In genomic region chr3:129532865-129533742, GRCm38 (mm10) we compare ENCODE assay signal across 8 mouse cellular contexts. TPM values are rescaled to one million over a fixed set of nuclear protein-coding genes. Genes with fewer than 3 reads are reported as not detected.
DNase-seq lines count a peak whose midpoint lies in the region; ATAC-seq and TF ChIP-seq lines count a peak whose summit lies in the region.

No protein-coding gene starts in this region.

- peak overlapping the region; percentile 92 for H3ac ChIP-seq in C2C12 (ENCODE audit: control insufficient read depth, insufficient read length, low read depth)

- TF ChIP-seq CTCF in C2C12 (IDR thresholded peaks at IDR 0.05; ENCODE audit: control insufficient read depth, insufficient read depth, insufficient read length), result no peak

- H3K27ac ChIP-seq in heart, embryonic 12.5 days (ENCODE audit: poor library complexity, severe bottlenecking), result peak overlapping the region; percentile 96
- peak overlapping the region; percentile 75 for H3K27ac ChIP-seq in liver, embryonic 16.5 days (ENCODE audit: low read length)

- H3K4me1 ChIP-seq in heart, embryonic 12.5 days (replicated peaks), result peaks cover 25% of the 10 kb centered on the region
- H3K4me1 ChIP-seq in liver, embryonic 16.5 days (ENCODE audit: control insufficient read depth, low read depth, low read length), result peaks cover 16% of the 10 kb centered on the region

- peak; percentile 28 for DNase-seq in T-cell, adult 2 months (ENCODE audit: low spot score)
- DNase-seq in embryo, embryonic 11 days, result peak; percentile 69
- DNase-seq in kidney, postnatal 4 days, result peak; percentile 51 to 66
- peak; percentile 28 for DNase-seq in ovary, postnatal 36 days (ENCODE audit: low spot score)

- peaks cover 27% of the 10 kb centered on the region for H3K79me3 ChIP-seq in C2C12 (ENCODE audit: low read depth)

- H3K9ac ChIP-seq in heart, embryonic 12.5 days, result peak overlapping the region; percentile 98
- peak overlapping the region; percentile 85 for H3K9ac ChIP-seq in liver, embryonic 16.5 days (ENCODE audit: low read depth, low read length)

- H3K36me3 ChIP-seq in C2C12 (ENCODE audit: control insufficient read depth, insufficient read depth), result peaks cover 6% of the 10 kb centered on the region
- no peaks in the 10 kb centered on the region for H3K36me3 ChIP-seq in heart, embryonic 12.5 days
- H3K36me3 ChIP-seq in liver, embryonic 16.5 days (ENCODE audit: control insufficient read depth, insufficient read depth), result no peaks in the 10 kb centered on the region

- no peaks in the 10 kb centered on the region for H3K27me3 ChIP-seq in C2C12 (ENCODE audit: control insufficient read depth, insufficient read depth, insufficient read length)
- H3K27me3 ChIP-seq in heart, embryonic 12.5 days (replicated peaks), result no peaks in the 10 kb centered on the region
- no peaks in the 10 kb centered on the region for H3K27me3 ChIP-seq in liver, embryonic 16.5 days (ENCODE audit: control insufficient read depth, insufficient read depth, low read depth, low read length)

- H3K4me2 ChIP-seq in heart, embryonic 12.5 days, result peak overlapping the region; percentile 90
- H3K4me2 ChIP-seq in liver, embryonic 16.5 days (ENCODE audit: low read depth, low read length), result peak overlapping the region; percentile 91

- under 1% methylated on average over 40 of the region's 40 CpGs for WGBS in heart, embryonic 12.5 days
- under 1% methylated on average over 40 of the region's 40 CpGs for WGBS in liver, embryonic 16.5 days (ENCODE audit: insufficient replicate concordance)

- H3K4me3 ChIP-seq in C2C12 (ENCODE audit: insufficient read depth, poor library complexity, severe bottlenecking), result peak overlapping the region; percentile 80
- H3K4me3 ChIP-seq in heart, embryonic 12.5 days, result peak overlapping the region; percentile 88
- H3K4me3 ChIP-seq in liver, embryonic 16.5 days (ENCODE audit: low read depth, low read length), result peak overlapping the region; percentile 79

- no peaks in the 10 kb centered on the region for H3K9me3 ChIP-seq in heart, embryonic 12.5 days (replicated peaks)
- H3K9me3 ChIP-seq in liver, embryonic 16.5 days (replicated peaks; ENCODE audit: control insufficient read depth, low read length), result no peaks in the 10 kb centered on the region

- peaks cover 52% of the 10 kb centered on the region for H3K79me2 ChIP-seq in C2C12 (ENCODE audit: control insufficient read depth, insufficient read depth)

- peak; percentile 12; the same call in 1 of the 2 replicates for ATAC-seq in heart, embryonic 12.5 days (ENCODE audit: insufficient number of reproducible peaks, low FRiP score)
- no peak for ATAC-seq in liver, embryonic 16.5 days (ENCODE audit: low read depth)
- no peak for ATAC-seq in inflammation-experienced regulatory T-cells, adult 6 months

TF ChIP-seq in C2C12, 6 proteins besides CTCF, POLR2A, EP300 and RAD21:
- TF ChIP-seq MYOD1 (IDR thresholded peaks at IDR 0.05; ENCODE audit: control insufficient read depth, insufficient read length, low read depth), result no peak
- TF ChIP-seq USF1 (IDR thresholded peaks at IDR 0.05; ENCODE audit: low read depth), result no peak
- no peak for TF ChIP-seq MAX (IDR thresholded peaks at IDR 0.05)
- TF ChIP-seq CEBPB (IDR thresholded peaks at IDR 0.05; ENCODE audit: low read depth), result no peak
- TF ChIP-seq FOSL1 (IDR thresholded peaks at IDR 0.05; ENCODE audit: insufficient read depth, low read length, poor library complexity, severe bottlenecking), result no peak
- no peak for TF ChIP-seq MYOG (IDR thresholded peaks at IDR 0.05; ENCODE audit: control insufficient read depth, extremely low read depth, insufficient read length)

RNA-seq across cellular contexts. Expression of gene Elovl6, which starts 0.9 kb away (rescaled TPM):
- 8.0 TPM for polyA plus RNA-seq in C2C12 (2012; fragmentation: generic; extraction: Trizol)
- polyA plus RNA-seq in heart, embryonic 12.5 days (2016; fragmentation: Nextera tagmentation; extraction: Ambion mirVana), result 18.5 and 20.2 TPM in 2 replicates
- polyA plus RNA-seq in liver, embryonic 16.5 days (2015; fragmentation: Nextera tagmentation; extraction: Ambion mirVana), result 11.0 and 15.0 TPM in 2 replicates
- polyA plus RNA-seq in inflammation-experienced regulatory T-cells, adult 6 months (2017; shearing (Covaris generic)), result 10 to 100 TPM in 2 of 3 experiments, 1 to 10 TPM in 1; 9.0 to 16.4 (median 11.1) TPM
